Mouse (Mus musculus) 3T3-L1 (cell line): ENCODE results near the gene Wwtr1.

Experiments used
- DNase-seq: peaks from one replicate; pipeline ENCODE4 v3.0.0-alpha.2; 2015; ENCODE audit warnings: low read depth, low spot score

The Wwtr1 gene

GRCm38 (mm10) chr3:57575660-57576055 lies at the start of gene Wwtr1:
TSS of gene Wwtr1 (minus strand) at chr3:57575910.
- peak; percentile 95 for DNase-seq

- DNase-seq: peak; percentile 50
Observed at GRCm38 (mm10) chr3:57619718-57620117, 44.0 kb upstream of the Wwtr1 start.

GRCm38 (mm10) chr3:57615652-57616051 lies 39.9 kb upstream of the Wwtr1 start:
- peak; percentile 49 for DNase-seq

GRCm38 (mm10) chr3:57612430-57612997 lies 36.8 kb upstream of the Wwtr1 start:
- peak; percentile 64 for DNase-seq

- no peak for DNase-seq
Observed at GRCm38 (mm10) chr3:57611776-57612175, 36.1 kb upstream of the Wwtr1 start.

GRCm38 (mm10) chr3:57604618-57605015 lies 28.9 kb upstream of the Wwtr1 start:
- DNase-seq: peak; percentile 27

- DNase-seq: no peak
Observed at GRCm38 (mm10) chr3:57603891-57604617, 28.3 kb upstream of the Wwtr1 start.

- DNase-seq: no peak
Observed at GRCm38 (mm10) chr3:57602610-57603009, 26.9 kb upstream of the Wwtr1 start.

- DNase-seq: no peak
Observed at GRCm38 (mm10) chr3:57596566-57596965, 20.9 kb upstream of the Wwtr1 start.

- DNase-seq: no peak
Observed at GRCm38 (mm10) chr3:57595506-57595905, 19.8 kb upstream of the Wwtr1 start.

GRCm38 (mm10) chr3:57585967-57586366 lies 10.3 kb upstream of the Wwtr1 start:
- DNase-seq: no peak

GRCm38 (mm10) chr3:57583533-57583932 lies 7.8 kb upstream of the Wwtr1 start:
- no peak for DNase-seq

GRCm38 (mm10) chr3:57580426-57581195 lies 4.9 kb upstream of the Wwtr1 start:
- peak; percentile 33 for DNase-seq

GRCm38 (mm10) chr3:57576056-57576824 lies 530 bp upstream of the Wwtr1 start:
- DNase-seq: peak; percentile 80

- peak; percentile 65 for DNase-seq
Observed at GRCm38 (mm10) chr3:57574885-57575659, 638 bp downstream of the Wwtr1 start.

- peak; percentile 71 for DNase-seq
Observed at GRCm38 (mm10) chr3:57573898-57574570, 1.7 kb downstream of the Wwtr1 start.

- peak; percentile 61 for DNase-seq
Observed at GRCm38 (mm10) chr3:57572331-57572975, 3.3 kb downstream of the Wwtr1 start.

GRCm38 (mm10) chr3:57566655-57567054 lies 9.1 kb downstream of the Wwtr1 start:
- DNase-seq: no peak

GRCm38 (mm10) chr3:57563627-57564026 lies 12.1 kb downstream of the Wwtr1 start:
- DNase-seq: no peak

GRCm38 (mm10) chr3:57562996-57563506 lies 12.7 kb downstream of the Wwtr1 start:
- DNase-seq: no peak
